Mouse (Mus musculus): ENCODE results near the gene Lpar2.

Lpar2 gene

GRCm38 (mm10) chr8:69791415-69792068 is 30.7 kb upstream of the Lpar2 start:
- H3K4me1 ChIP-seq (replicated peaks; ENCODE audit: low read depth, low read length): peaks cover 41% of the 10 kb centered on the region
- no peaks in the 10 kb centered on the region for H3K9me3 ChIP-seq (ENCODE audit: low read length)
- H3K27me3 ChIP-seq (ENCODE audit: insufficient read depth, low read length): no peaks in the 10 kb centered on the region
- H3K4me3 ChIP-seq (replicated peaks; ENCODE audit: low read length): peak overlapping the region; percentile 96
- peaks cover 45% of the 10 kb centered on the region for H3K36me3 ChIP-seq (ENCODE audit: insufficient read depth, low read length)
- TF ChIP-seq CTCF (conservative IDR thresholded peaks at IDR 0.05; ENCODE audit: low read length) (no peak), POU5F1 (IDR thresholded peaks at IDR 0.05; ENCODE audit: borderline replicate concordance, low read length) (no peak), NANOG (IDR thresholded peaks at IDR 0.05; ENCODE audit: borderline replicate concordance, low read length) (no peak)

DNA sequence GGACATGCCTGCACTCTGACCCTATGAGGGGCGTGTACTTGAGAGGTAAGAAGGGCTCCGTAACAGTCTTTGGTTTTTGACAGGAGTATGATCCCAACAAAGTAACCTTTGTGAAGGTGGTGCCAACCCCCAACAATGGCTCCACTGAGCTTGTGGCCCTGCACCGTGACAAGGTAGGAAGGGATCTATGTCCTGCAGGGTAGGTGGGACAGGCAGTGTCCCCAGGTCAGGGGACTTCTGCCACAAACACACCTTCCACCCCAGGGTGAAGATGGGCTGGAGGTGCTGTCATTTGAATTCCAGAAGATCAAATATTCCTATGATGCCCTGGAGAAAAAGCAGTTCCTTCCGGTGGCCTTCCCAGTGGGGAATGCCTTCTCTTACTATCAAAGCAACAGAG is 28.6 kb upstream of the Lpar2 start:
- Histone ChIP-seq H3K36me3 (ENCODE audit: insufficient read depth, low read length) (peaks cover 66% of the 10 kb centered on the region), H3K9me3 (ENCODE audit: low read length) (no peaks in the 10 kb centered on the region), H3K27me3 (ENCODE audit: insufficient read depth, low read length) (no peaks in the 10 kb centered on the region), H3K4me3 (replicated peaks; ENCODE audit: low read length) (no peak overlapping the region), H3K4me1 (replicated peaks; ENCODE audit: low read depth, low read length) (peaks cover 47% of the 10 kb centered on the region)
- TF ChIP-seq POU5F1 (IDR thresholded peaks at IDR 0.05; ENCODE audit: borderline replicate concordance, low read length): no peak
- TF ChIP-seq CTCF (conservative IDR thresholded peaks at IDR 0.05; ENCODE audit: low read length): no peak
- TF ChIP-seq NANOG (IDR thresholded peaks at IDR 0.05; ENCODE audit: borderline replicate concordance, low read length): no peak

DNA sequence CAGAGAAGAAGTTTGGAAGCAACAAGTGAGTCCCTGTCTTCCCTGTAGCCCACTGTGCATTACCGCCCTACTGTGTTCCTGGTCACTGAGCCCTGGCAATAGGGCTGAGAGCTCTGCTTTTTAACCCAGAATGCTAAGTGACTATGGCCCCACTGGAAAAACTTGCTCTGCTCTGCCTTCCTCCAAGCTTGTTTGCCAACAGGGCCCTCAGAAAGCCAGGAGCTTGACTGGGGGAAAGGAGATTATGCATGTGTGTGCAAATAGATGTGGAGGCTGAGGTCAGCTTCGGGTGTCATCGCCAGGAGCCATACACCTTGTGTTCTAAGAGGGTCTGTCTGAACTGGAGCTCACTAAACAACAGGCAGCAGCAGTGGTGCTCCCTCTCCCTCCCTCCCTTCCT is 28.1 kb upstream of the Lpar2 start:
- peaks cover 71% of the 10 kb centered on the region for H3K36me3 ChIP-seq (ENCODE audit: insufficient read depth, low read length)
- no peak overlapping the region for H3K4me3 ChIP-seq (replicated peaks; ENCODE audit: low read length)
- no peak for TF ChIP-seq POU5F1 (IDR thresholded peaks at IDR 0.05; ENCODE audit: borderline replicate concordance, low read length)
- TF ChIP-seq CTCF (conservative IDR thresholded peaks at IDR 0.05; ENCODE audit: low read length): no peak
- no peak for TF ChIP-seq NANOG (IDR thresholded peaks at IDR 0.05; ENCODE audit: borderline replicate concordance, low read length)
- H3K27me3 ChIP-seq (ENCODE audit: insufficient read depth, low read length): no peaks in the 10 kb centered on the region
- H3K4me1 ChIP-seq (replicated peaks; ENCODE audit: low read depth, low read length): peaks cover 45% of the 10 kb centered on the region
- H3K9me3 ChIP-seq (ENCODE audit: low read length): no peaks in the 10 kb centered on the region

DNA sequence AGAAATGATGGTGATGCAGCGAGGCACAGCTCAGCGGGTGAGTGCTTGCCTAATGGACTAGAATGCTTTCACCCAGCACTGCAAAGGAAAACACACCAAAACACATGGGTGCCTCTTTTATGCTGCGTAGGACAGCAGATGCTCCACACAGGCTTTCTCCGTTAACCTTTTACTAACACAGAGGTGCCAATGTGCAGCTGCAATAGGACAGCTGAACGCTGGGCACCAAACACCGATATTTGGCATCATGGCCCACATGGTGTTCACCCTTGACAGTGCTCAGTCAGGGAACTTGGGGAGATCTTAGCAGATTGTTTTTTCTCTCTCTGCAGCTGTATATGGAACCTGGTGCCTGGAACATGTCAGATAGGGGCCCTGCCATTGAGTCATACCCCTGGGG is 27.3 kb upstream of the Lpar2 start:
- Histone ChIP-seq H3K4me3 (replicated peaks; ENCODE audit: low read length) (no peak overlapping the region), H3K36me3 (ENCODE audit: insufficient read depth, low read length) (peaks cover 79% of the 10 kb centered on the region), H3K27me3 (ENCODE audit: insufficient read depth, low read length) (no peaks in the 10 kb centered on the region), H3K9me3 (ENCODE audit: low read length) (no peaks in the 10 kb centered on the region), H3K4me1 (replicated peaks; ENCODE audit: low read depth, low read length) (peaks cover 37% of the 10 kb centered on the region)
- TF ChIP-seq POU5F1 (IDR thresholded peaks at IDR 0.05; ENCODE audit: borderline replicate concordance, low read length) (no peak), NANOG (IDR thresholded peaks at IDR 0.05; ENCODE audit: borderline replicate concordance, low read length) (no peak), CTCF (conservative IDR thresholded peaks at IDR 0.05; ENCODE audit: low read length) (no peak)

- Histone ChIP-seq H3K36me3 (ENCODE audit: insufficient read depth, low read length) (peaks cover 98% of the 10 kb centered on the region), H3K27me3 (ENCODE audit: insufficient read depth, low read length) (no peaks in the 10 kb centered on the region), H3K9me3 (ENCODE audit: low read length) (no peaks in the 10 kb centered on the region), H3K4me3 (replicated peaks; ENCODE audit: low read length) (no peak overlapping the region), H3K4me1 (replicated peaks; ENCODE audit: low read depth, low read length) (peaks cover 32% of the 10 kb centered on the region)
- TF ChIP-seq POU5F1 (IDR thresholded peaks at IDR 0.05; ENCODE audit: borderline replicate concordance, low read length) (no peak), CTCF (conservative IDR thresholded peaks at IDR 0.05; ENCODE audit: low read length) (no peak), NANOG (IDR thresholded peaks at IDR 0.05; ENCODE audit: borderline replicate concordance, low read length) (no peak)
Measured at GRCm38 (mm10) chr8:69796721-69797345, 25.4 kb upstream of the Lpar2 start.

DNA sequence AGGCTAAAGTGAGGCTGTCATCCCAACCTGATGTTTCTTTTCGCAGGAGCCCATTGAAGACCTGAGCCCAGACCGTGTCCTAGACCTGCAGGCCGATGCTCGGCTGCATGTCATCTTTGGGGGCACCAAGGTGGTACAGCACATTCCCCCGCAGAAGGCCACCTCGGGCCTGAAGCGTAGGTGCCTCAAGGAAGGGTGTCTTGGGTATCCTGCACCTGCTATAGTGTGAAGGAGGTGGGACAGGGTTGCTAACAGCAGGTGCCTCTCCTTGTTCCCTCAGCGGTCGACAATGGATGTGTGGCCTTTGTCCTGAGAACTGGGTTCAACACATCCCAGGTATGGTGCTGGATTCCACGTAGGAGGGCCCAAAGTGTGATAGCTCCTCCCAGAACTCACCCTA is 24.6 kb upstream of the Lpar2 start:
- peaks cover 100% of the 10 kb centered on the region for H3K36me3 ChIP-seq (ENCODE audit: insufficient read depth, low read length)
- no peak overlapping the region for H3K4me3 ChIP-seq (replicated peaks; ENCODE audit: low read length)
- TF ChIP-seq CTCF (conservative IDR thresholded peaks at IDR 0.05; ENCODE audit: low read length) (no peak), NANOG (IDR thresholded peaks at IDR 0.05; ENCODE audit: borderline replicate concordance, low read length) (no peak), POU5F1 (IDR thresholded peaks at IDR 0.05; ENCODE audit: borderline replicate concordance, low read length) (no peak)
- H3K27me3 ChIP-seq (ENCODE audit: insufficient read depth, low read length): no peaks in the 10 kb centered on the region
- peaks cover 24% of the 10 kb centered on the region for H3K4me1 ChIP-seq (replicated peaks; ENCODE audit: low read depth, low read length)
- no peaks in the 10 kb centered on the region for H3K9me3 ChIP-seq (ENCODE audit: low read length)

GRCm38 (mm10) chr8:69799261-69799660 is 23.0 kb upstream of the Lpar2 start:
- Histone ChIP-seq H3K9me3 (ENCODE audit: low read length) (no peaks in the 10 kb centered on the region), H3K36me3 (ENCODE audit: insufficient read depth, low read length) (peaks cover 100% of the 10 kb centered on the region), H3K27me3 (ENCODE audit: insufficient read depth, low read length) (no peaks in the 10 kb centered on the region), H3K4me3 (replicated peaks; ENCODE audit: low read length) (no peak overlapping the region), H3K4me1 (replicated peaks; ENCODE audit: low read depth, low read length) (peaks cover 15% of the 10 kb centered on the region; the same call in 1 of the 2 replicates)
- TF ChIP-seq CTCF (conservative IDR thresholded peaks at IDR 0.05; ENCODE audit: low read length) (no peak), POU5F1 (IDR thresholded peaks at IDR 0.05; ENCODE audit: borderline replicate concordance, low read length) (no peak), NANOG (IDR thresholded peaks at IDR 0.05; ENCODE audit: borderline replicate concordance, low read length) (no peak)

DNA sequence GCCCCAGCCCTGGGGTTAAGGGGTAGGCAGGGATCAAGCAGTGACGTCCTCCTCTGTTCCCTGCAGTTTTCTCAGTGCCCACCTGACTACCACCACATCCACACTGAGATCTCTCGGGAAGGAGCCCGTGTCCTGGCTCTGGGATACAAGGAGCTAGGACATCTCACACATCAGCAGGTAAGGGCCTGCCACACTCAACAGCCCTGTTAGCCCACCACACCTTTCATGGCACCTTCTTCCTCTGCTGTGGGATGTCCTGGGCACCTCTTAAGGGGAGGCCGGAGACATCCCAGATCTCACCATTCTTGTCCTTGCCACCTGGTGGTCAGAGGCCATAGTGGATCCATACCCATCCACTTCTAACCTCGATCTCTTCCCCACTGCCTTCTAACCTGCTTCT is 22.3 kb upstream of the Lpar2 start:
- Histone ChIP-seq H3K36me3 (ENCODE audit: insufficient read depth, low read length) (peaks cover 100% of the 10 kb centered on the region), H3K4me3 (replicated peaks; ENCODE audit: low read length) (no peak overlapping the region), H3K9me3 (ENCODE audit: low read length) (no peaks in the 10 kb centered on the region), H3K27me3 (ENCODE audit: insufficient read depth, low read length) (no peaks in the 10 kb centered on the region), H3K4me1 (replicated peaks; ENCODE audit: low read depth, low read length) (peaks cover 14% of the 10 kb centered on the region; the same call in 1 of the 2 replicates)
- no peak for TF ChIP-seq CTCF (conservative IDR thresholded peaks at IDR 0.05; ENCODE audit: low read length)
- no peak for TF ChIP-seq NANOG (IDR thresholded peaks at IDR 0.05; ENCODE audit: borderline replicate concordance, low read length)
- no peak for TF ChIP-seq POU5F1 (IDR thresholded peaks at IDR 0.05; ENCODE audit: borderline replicate concordance, low read length)
